Mouse (Mus musculus) forebrain, postnatal 0 days (tissue): ENCODE data around the gene Msi2. TPM values are rescaled to one million over a fixed set of nuclear protein-coding genes. Genes with fewer than 3 reads are reported as not detected.

Source experiments
- ATAC-seq: fragments of 200-750 bp; cut with Nextera tagmentation; 2 replicates; pipeline ENCODE4 v1.8.0; 2017; ENCODE audit warnings: mild to moderate bottlenecking, moderate library complexity
- DNase-seq: peaks from one replicate; pipeline ENCODE4 v3.0.0-alpha.2; 2015
- H3K27ac ChIP-seq: fragments of 300-500 bp; sonication (generic); 2 replicates; pipeline ENCODE4 v1.5.1; 2014; ENCODE audit warnings: low read depth, mild to moderate bottlenecking, antibody characterized with exemption, low read length, moderate library complexity, mixed read lengths
- H3K27me3 ChIP-seq: fragments of 300-500 bp; sonication (generic); 2 replicates; pipeline ENCODE4 v1.6.1; 2014; ENCODE audit warnings: mild to moderate bottlenecking, low read length, mixed read lengths; ENCODE audit not compliant: insufficient read depth
- H3K36me3 ChIP-seq: fragments of 300-500 bp; sonication (generic); 2 replicates; pipeline ENCODE4 v1.6.1; 2014; ENCODE audit warnings: mild to moderate bottlenecking, moderate library complexity; ENCODE audit not compliant: insufficient read depth
- H3K4me1 ChIP-seq: fragments of 300-500 bp; sonication (generic); 2 replicates; pipeline ENCODE4 v1.6.1; 2014; ENCODE audit warnings: antibody characterized with exemption; ENCODE audit not compliant: insufficient read depth
- H3K4me2 ChIP-seq: fragments of 300-500 bp; sonication (generic); 2 replicates; pipeline ENCODE4 v1.6.1; 2014; ENCODE audit warnings: low read depth, mild to moderate bottlenecking, moderate library complexity
- H3K4me3 ChIP-seq: fragments of 300-500 bp; sonication (generic); 2 replicates; pipeline ENCODE4 v1.5.1; 2014; ENCODE audit warnings: low read depth, low read length, mixed read lengths
- H3K9ac ChIP-seq: fragments of 300-500 bp; sonication (generic); 2 replicates; pipeline ENCODE4 v1.6.1; 2014; ENCODE audit warnings: mild to moderate bottlenecking
- H3K9me3 ChIP-seq: fragments of 300-500 bp; sonication (generic); 2 replicates; pipeline ENCODE4 v1.6.1; 2016; ENCODE audit warnings: low read length
- CTCF ChIP-seq: sonication (generic); IDR thresholded peaks from 2 replicates; pipeline ENCODE4 v1.5.1; 2016; ENCODE audit warnings: antibody characterized with exemption, control low read depth, low read depth
- WGBS: fragments of 180-500 bp; shearing (Covaris S2); extraction: QIAGEN DNeasy Blood & Tissue Kit; methylation state at CpG from one replicate; pipeline ENCODE4 v1.1.7; 2014; 5-methylcytosine and 5-hydroxymethylcytosine counted together
- polyA plus RNA-seq: library from polyadenylated mRNA; unstranded; fragments of >200 nt; fragmentation: Nextera tagmentation; extraction: Ambion mirVana; gene quantifications from 2 replicates; pipeline ENCODE4 v1.2.1, GENCODE M21; 2015
- total RNA-seq: library from RNA; depleted of rRNA; stranded (reverse); fragments of >200 nt; gene quantifications from 2 replicates; pipeline ENCODE4 v1.2.3, GENCODE M21; 2014

The Msi2 gene
- total and polyA plus RNA-seq, 2 experiments from 2014 or later: 18.5 to 107 TPM

DNA sequence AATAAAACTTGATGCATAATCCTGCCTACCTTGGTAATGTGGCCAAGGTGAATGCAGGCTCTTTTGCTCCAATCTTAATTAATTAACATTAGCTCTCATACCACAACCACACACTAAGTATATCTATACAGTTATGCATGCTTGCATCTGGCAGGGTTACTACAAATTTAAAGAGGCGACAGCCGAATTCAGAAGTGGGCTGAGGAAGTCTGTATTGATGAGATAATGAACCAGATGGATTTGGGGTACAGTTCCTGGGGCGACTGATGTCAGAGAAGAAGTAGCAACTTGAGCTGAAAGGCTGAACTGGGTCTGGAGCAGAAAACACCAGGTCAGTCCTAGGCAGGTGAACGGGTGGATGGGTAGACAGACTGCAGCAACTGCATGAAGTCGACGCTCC is 412.6 kb downstream of the Msi2 start:
- H3K4me1 ChIP-seq: no peaks in the 10 kb centered on the region
- no peaks in the 10 kb centered on the region for H3K36me3 ChIP-seq
- no peak for DNase-seq
- H3K27ac ChIP-seq: no peak overlapping the region
- H3K9ac ChIP-seq: no peak overlapping the region
- no peaks in the 10 kb centered on the region for H3K27me3 ChIP-seq
- ATAC-seq: no peak
- no peak overlapping the region for H3K4me2 ChIP-seq
- H3K9me3 ChIP-seq: no peaks in the 10 kb centered on the region
- no peak overlapping the region for H3K4me3 ChIP-seq
- 91% methylated on average over 6 of the region's 6 CpGs for WGBS
- TF ChIP-seq CTCF: no peak

DNA sequence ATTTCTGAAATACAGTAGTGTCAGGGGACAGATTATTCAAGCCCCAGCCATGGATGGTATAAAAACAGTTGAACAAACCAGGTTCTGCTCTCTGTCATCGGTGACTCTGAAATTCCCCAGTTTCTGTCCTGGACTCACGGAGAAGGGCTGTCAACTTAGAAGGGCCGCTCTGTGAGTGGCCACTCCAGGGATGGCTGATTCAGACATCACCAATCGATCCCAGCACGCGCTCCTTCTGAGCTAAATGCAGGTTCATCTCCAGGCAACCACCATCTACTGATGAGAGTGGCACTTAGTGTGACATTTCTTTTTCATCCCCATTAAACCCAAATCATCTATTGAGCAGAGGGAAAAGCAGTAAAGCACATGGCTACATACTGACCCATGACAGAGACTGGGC is 416.7 kb downstream of the Msi2 start:
- no peak for TF ChIP-seq CTCF
- DNase-seq: no peak

DNA sequence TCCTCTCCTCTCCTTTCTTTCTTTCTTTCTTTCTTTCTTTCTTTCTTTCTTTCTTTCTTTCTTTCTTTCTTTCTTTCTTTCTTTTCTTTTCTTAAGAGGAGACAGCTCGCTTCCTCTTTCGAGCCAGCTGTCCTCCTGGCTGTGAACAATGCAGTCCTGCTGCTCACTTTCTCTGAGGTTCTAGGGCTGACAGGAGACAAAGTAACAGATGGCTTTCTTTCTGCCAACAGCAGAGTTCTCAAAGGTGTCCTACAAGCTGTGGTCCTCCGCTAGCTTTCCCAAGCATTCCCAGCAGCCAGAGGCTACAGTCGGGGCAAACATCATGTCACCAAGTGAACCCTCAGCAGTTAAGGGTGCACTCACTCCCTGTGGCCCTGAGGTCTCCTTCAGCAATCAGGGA is 419.0 kb downstream of the Msi2 start:
- Histone ChIP-seq H3K27me3 (no peaks in the 10 kb centered on the region), H3K27ac (no peak overlapping the region), H3K36me3 (no peaks in the 10 kb centered on the region), H3K4me2 (no peak overlapping the region), H3K4me1 (no peaks in the 10 kb centered on the region), H3K9ac (no peak overlapping the region), H3K9me3 (no peaks in the 10 kb centered on the region), H3K4me3 (no peak overlapping the region)
- 41% methylated on average over 4 of the region's 4 CpGs for WGBS
- no peak for TF ChIP-seq CTCF
- ATAC-seq (no peak), DNase-seq (no peak)

More for the DNA sequence above, 416.7 kb downstream of the Msi2 start:
- ATAC-seq: no peak
- no peaks in the 10 kb centered on the region for H3K27me3 ChIP-seq
- no peaks in the 10 kb centered on the region for H3K36me3 ChIP-seq
- H3K9me3 ChIP-seq: no peaks in the 10 kb centered on the region
- H3K4me2 ChIP-seq: no peak overlapping the region
- H3K4me3 ChIP-seq: no peak overlapping the region
- H3K27ac ChIP-seq: no peak overlapping the region
- no peaks in the 10 kb centered on the region for H3K4me1 ChIP-seq
- H3K9ac ChIP-seq: no peak overlapping the region
- WGBS: 56% methylated on average over 6 of the region's 6 CpGs

DNA sequence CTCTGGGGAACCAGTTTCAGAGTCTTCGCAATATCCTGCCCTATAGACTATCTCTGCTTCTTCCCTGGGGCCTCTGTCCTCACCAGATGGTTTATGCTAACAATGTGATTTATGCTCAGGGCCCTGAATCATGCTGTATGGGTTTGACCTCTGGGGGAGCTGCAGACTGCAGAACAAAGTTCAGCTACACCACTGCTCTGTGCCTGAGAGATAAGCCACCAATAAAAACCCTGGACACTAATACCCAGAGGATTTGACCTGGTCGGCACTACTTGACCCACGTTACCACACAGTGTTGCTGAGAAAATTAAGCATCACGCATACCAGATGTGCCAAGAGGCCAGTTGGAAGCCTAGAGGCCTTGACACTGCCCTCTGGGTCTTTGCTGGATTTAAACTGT is 420.8 kb downstream of the Msi2 start:
- Histone ChIP-seq H3K4me2 (no peak overlapping the region), H3K9me3 (no peaks in the 10 kb centered on the region), H3K36me3 (no peaks in the 10 kb centered on the region), H3K27me3 (no peaks in the 10 kb centered on the region), H3K9ac (no peak overlapping the region), H3K27ac (no peak overlapping the region), H3K4me1 (no peaks in the 10 kb centered on the region), H3K4me3 (no peak overlapping the region)
- WGBS: 86% methylated on average over 4 of the region's 4 CpGs
- peak; percentile 30; the same call in 1 of the 2 replicates for TF ChIP-seq CTCF
- DNase-seq (no peak), ATAC-seq (no peak)

DNA sequence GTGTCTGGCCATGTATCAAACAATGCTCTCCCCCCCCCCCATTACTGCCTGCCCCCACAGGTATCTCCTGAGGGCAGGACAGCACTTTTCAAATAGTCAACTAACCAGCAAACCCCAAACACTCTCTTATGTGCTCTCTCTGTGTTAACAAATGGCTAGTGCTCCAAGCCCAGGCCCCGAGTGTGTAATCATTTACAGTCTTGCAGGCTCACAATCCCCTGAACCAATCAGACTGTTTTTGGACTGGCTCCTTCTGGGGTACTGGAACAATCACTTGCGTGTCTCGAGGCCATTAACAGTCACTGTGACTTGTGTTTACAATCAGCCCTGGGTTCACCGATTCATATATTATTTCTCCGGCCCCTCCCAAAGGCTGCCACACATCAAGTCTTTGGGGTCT is 423.0 kb downstream of the Msi2 start:
- H3K9me3 ChIP-seq: no peaks in the 10 kb centered on the region
- H3K4me3 ChIP-seq: no peak overlapping the region
- 71% methylated on average over 5 of the region's 5 CpGs for WGBS
- no peaks in the 10 kb centered on the region for H3K36me3 ChIP-seq
- no peak overlapping the region for H3K4me2 ChIP-seq
- no peak for TF ChIP-seq CTCF
- ATAC-seq (no peak), DNase-seq (no peak)
- H3K9ac ChIP-seq: no peak overlapping the region
- no peak overlapping the region for H3K27ac ChIP-seq
- no peaks in the 10 kb centered on the region for H3K27me3 ChIP-seq
- H3K4me1 ChIP-seq: no peaks in the 10 kb centered on the region

DNA sequence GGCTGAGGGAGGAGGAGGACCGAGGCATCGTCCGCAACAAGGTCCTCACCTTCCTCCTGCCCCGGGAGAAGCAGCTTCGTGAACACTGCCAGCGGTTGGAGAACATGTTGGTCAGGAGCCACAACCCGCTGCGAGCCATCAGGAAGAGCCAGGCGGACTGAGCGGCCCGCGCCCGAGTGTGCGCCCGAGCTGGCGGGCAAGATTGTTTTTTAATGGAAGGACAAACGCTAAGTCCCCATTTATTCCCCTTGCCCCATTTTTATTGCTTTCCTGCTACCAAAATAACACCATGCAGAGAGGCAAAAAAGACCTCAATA is 424.0 kb downstream of the Msi2 start:
- Histone ChIP-seq H3K27me3 (no peaks in the 10 kb centered on the region), H3K9me3 (no peaks in the 10 kb centered on the region), H3K9ac (no peak overlapping the region), H3K36me3 (no peaks in the 10 kb centered on the region), H3K4me2 (peak overlapping the region; percentile 35), H3K4me3 (no peak overlapping the region), H3K4me1 (no peaks in the 10 kb centered on the region), H3K27ac (no peak overlapping the region)
- TF ChIP-seq CTCF: 0 out of 2 replicates have a peak, but pooled peaks have one; percentile 0
- no peak for DNase-seq
- no peak for ATAC-seq
- 31% methylated on average over 17 of the region's 17 CpGs for WGBS

DNA sequence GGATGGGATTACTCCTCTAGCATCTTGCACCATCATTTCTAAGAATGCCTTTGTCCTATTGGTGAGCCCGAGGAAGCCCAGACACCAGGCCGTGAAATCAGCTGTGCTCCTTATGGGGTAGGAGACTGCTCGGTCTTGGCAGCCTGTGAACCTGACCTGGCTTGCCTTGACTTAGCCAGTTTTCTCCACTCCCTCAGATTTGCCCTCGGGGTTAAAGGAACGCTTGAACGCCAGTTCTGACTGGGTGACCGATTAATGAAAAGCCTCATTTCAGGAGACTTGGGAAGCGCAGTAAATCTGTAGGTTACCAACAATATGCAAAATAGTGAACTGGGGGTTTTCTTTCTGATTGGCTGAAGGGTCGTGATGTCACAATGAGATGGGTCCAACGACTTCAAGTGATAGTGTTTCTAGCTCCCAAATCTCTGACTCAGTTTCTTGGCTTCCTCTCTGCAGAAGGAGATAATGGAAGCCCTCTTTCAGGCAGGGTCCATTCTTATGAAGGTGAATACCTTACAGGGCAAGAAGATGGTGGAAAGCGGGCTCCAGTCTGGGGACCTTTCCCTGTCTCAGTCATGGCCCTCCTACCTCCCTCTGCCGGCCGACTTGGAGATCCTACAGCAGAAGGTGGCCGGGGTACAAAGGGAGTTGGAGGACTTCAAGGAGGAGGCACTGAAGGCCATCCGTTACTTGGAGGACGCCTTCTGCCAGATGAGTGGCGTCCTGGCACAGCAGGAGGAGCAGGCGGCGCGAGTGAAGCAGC is 424.5 kb downstream of the Msi2 start, which contains the start of gene Ccdc182:
TSS of gene Ccdc182 (plus strand) at position 428 of the 763 bp plus-strand sequence.
- H3K27me3 ChIP-seq: no peaks in the 10 kb centered on the region
- no peak within 1 kb of the TSS; the same call in 1 of the 2 replicates for H3K9ac ChIP-seq
- DNase-seq (no peak), ATAC-seq (no peak)
- H3K36me3 ChIP-seq: no peaks in the 10 kb centered on the region
- peak; percentile 22; the same call in 1 of the 2 replicates for TF ChIP-seq CTCF
- H3K4me3 ChIP-seq: no peak within 1 kb of the TSS
- H3K4me1 ChIP-seq: no peaks in the 10 kb centered on the region
- H3K4me2 ChIP-seq: peak within 1 kb of the TSS; percentile 35
- H3K27ac ChIP-seq: no peak within 1 kb of the TSS
- H3K9me3 ChIP-seq: no peaks in the 10 kb centered on the region
- WGBS: 44% methylated on average over 20 of the region's 20 CpGs
